Mouse (Mus musculus) CH12.LX (cell line): Measurements from ENCODE around the gene Perm1. TPM values are rescaled to one million over a fixed set of nuclear protein-coding genes. Genes with fewer than 3 reads are reported as not detected.

Experiments
- DNase-seq: peaks from one replicate; pipeline ENCODE4 v3.0.0-alpha.2; 2013; ENCODE audit errors: extremely low read depth
- H3K27ac ChIP-seq: 2 replicates; pipeline ENCODE4 v1.5.1; 2012; ENCODE audit warnings: low read depth, mild to moderate bottlenecking, control low read depth, moderate library complexity; ENCODE audit not compliant: insufficient read depth
- H3K27me3 ChIP-seq: replicated peaks from 2 replicates; pipeline ENCODE3; 2012; ENCODE audit warnings: inconsistent platforms
- H3K36me3 ChIP-seq, 2 experiments: replicated peaks in 1 of 2; 2 replicates each; pipeline versions ENCODE3 to v1.6.1; 2012; ENCODE audit warnings: inconsistent platforms in 1 of 2, low read length in 1 of 2, mild to moderate bottlenecking in 1 of 2, mixed read lengths in 1 of 2, moderate library complexity in 1 of 2; ENCODE audit not compliant: control insufficient read depth in 1 of 2, insufficient read depth in 1 of 2
- H3K4me1 ChIP-seq, 2 experiments: 2 replicates each; pipeline ENCODE4 v1.6.1; 2012; ENCODE audit warnings: inconsistent platforms in 1 of 2, moderate library complexity in 1 of 2; ENCODE audit not compliant: insufficient read depth in 2 of 2, control insufficient read depth in 1 of 2
- H3K4me2 ChIP-seq: 2 replicates; pipeline ENCODE4 v1.6.1; 2012; ENCODE audit warnings: low read depth, mild to moderate bottlenecking, control low read depth; ENCODE audit not compliant: poor library complexity, insufficient read depth, severe bottlenecking
- H3K4me3 ChIP-seq, 3 experiments: fragments of 150-350 bp in 1 of 3; sonication (generic) in 1 of 3; replicated peaks in 1 of 3; 2 replicates each; pipeline versions ENCODE3 to v1.5.1; 2011 to 2012; ENCODE audit warnings: low read depth in 2 of 3, low read length in 2 of 3, mild to moderate bottlenecking in 2 of 3, moderate library complexity in 2 of 3, control low read depth in 1 of 3, improper control_type of control experiment in 1 of 3, inconsistent platforms in 1 of 3, mixed read lengths in 1 of 3; ENCODE audit not compliant: poor library complexity in 1 of 3
- H3K79me2 ChIP-seq: replicated peaks from 2 replicates; pipeline ENCODE4 v1.6.1; 2012; ENCODE audit warnings: mild to moderate bottlenecking, moderate library complexity; ENCODE audit not compliant: control insufficient read depth, poor library complexity, insufficient read depth, severe bottlenecking; ENCODE audit errors: extremely low read depth
- H3K9ac ChIP-seq: 2 replicates; pipeline ENCODE4 v1.6.1; 2012; ENCODE audit warnings: low read depth, mild to moderate bottlenecking, control low read depth, moderate library complexity; ENCODE audit not compliant: insufficient read depth
- H3K9me3 ChIP-seq: replicated peaks from 2 replicates; pipeline ENCODE3; 2012; ENCODE audit warnings: low read length, inconsistent platforms, mixed read lengths
- BHLHE40 ChIP-seq: IDR thresholded peaks from 2 replicates; pipeline ENCODE4 v1.6.1; 2011; ENCODE audit warnings: mild to moderate bottlenecking, low read depth, low read length, improper control_type of control experiment
- CHD1 ChIP-seq: IDR thresholded peaks from 2 replicates; pipeline ENCODE4 v1.6.1; 2012; ENCODE audit warnings: low read depth, low read length, improper control_type of control experiment, inconsistent platforms
- CTCF ChIP-seq, 2 experiments: IDR thresholded peaks in 1 of 2; conservative IDR thresholded peaks in 1 of 2; 2 replicates each; pipeline ENCODE4 v1.5.1; 2011 to 2012; ENCODE audit warnings: low read depth in 2 of 2, low read length in 2 of 2, improper control_type of control experiment in 1 of 2, inconsistent platforms in 1 of 2, mild to moderate bottlenecking in 1 of 2, moderate library complexity in 1 of 2
- ELF1 ChIP-seq: IDR thresholded peaks from 2 replicates; pipeline ENCODE4 v1.6.1; 2014; ENCODE audit warnings: low read depth, mild to moderate bottlenecking, inconsistent platforms, low read length, improper control_type of control experiment
- HCFC1 ChIP-seq: IDR thresholded peaks from 2 replicates; pipeline ENCODE4 v1.6.1; 2012; ENCODE audit warnings: low read depth, mild to moderate bottlenecking, inconsistent platforms, low read length, improper control_type of control experiment
- IRF4 ChIP-seq: IDR thresholded peaks from 2 replicates; pipeline ENCODE4 v1.6.1; 2014; ENCODE audit warnings: low read depth, mild to moderate bottlenecking, inconsistent platforms, low read length, improper control_type of control experiment
- JUND ChIP-seq: conservative IDR thresholded peaks from 2 replicates; pipeline ENCODE4 v1.6.1; 2011; ENCODE audit warnings: low read depth, low read length, improper control_type of control experiment
- MAX ChIP-seq: IDR thresholded peaks from 2 replicates; pipeline ENCODE4 v1.6.1; 2011; ENCODE audit warnings: low read length, improper control_type of control experiment
- MXI1 ChIP-seq: IDR thresholded peaks from 2 replicates; pipeline ENCODE4 v1.6.1; 2011; ENCODE audit warnings: mild to moderate bottlenecking, low read depth, low read length, improper control_type of control experiment
- MYC ChIP-seq: IDR thresholded peaks from 2 replicates; pipeline ENCODE4 v1.6.1; 2011; ENCODE audit warnings: low read depth, mild to moderate bottlenecking, improper control_type of control experiment, low read length
- NELFE ChIP-seq: IDR thresholded peaks from 2 replicates; pipeline ENCODE4 v1.6.1; 2011; ENCODE audit warnings: low read depth, low read length, improper control_type of control experiment
- PAX5 ChIP-seq: IDR thresholded peaks from 2 replicates; pipeline ENCODE4 v1.6.1; 2012; ENCODE audit warnings: low read length, inconsistent platforms, mixed read lengths
- POLR2A ChIP-seq: IDR thresholded peaks from 2 replicates; pipeline ENCODE4 v1.6.1; 2011; ENCODE audit warnings: low read depth, mild to moderate bottlenecking, improper control_type of control experiment, low read length
- RAD21 ChIP-seq: IDR thresholded peaks from 2 replicates; pipeline ENCODE4 v1.6.1; 2011; ENCODE audit warnings: low read depth, mild to moderate bottlenecking, low read length, improper control_type of control experiment, moderate library complexity
- SIN3A ChIP-seq: IDR thresholded peaks from 2 replicates; pipeline ENCODE4 v1.6.1; 2012; ENCODE audit warnings: low read length, improper control_type of control experiment, inconsistent platforms
- SMC3 ChIP-seq: IDR thresholded peaks from 2 replicates; pipeline ENCODE4 v1.6.1; 2011; ENCODE audit warnings: low read depth, low read length, improper control_type of control experiment
- TBP ChIP-seq: conservative IDR thresholded peaks from 2 replicates; pipeline ENCODE4 v1.6.1; 2011; ENCODE audit warnings: low read depth, low read length, improper control_type of control experiment
- TCF12 ChIP-seq: IDR thresholded peaks from 2 replicates; pipeline ENCODE4 v1.6.1; 2014; ENCODE audit warnings: low read depth, mild to moderate bottlenecking, inconsistent platforms, low read length, improper control_type of control experiment
- UBTF ChIP-seq: IDR thresholded peaks from 2 replicates; pipeline ENCODE4 v1.6.1; 2012; ENCODE audit warnings: low read depth, mild to moderate bottlenecking, inconsistent platforms, low read length, improper control_type of control experiment, moderate library complexity
- ZC3H11A ChIP-seq: IDR thresholded peaks from 2 replicates; pipeline ENCODE4 v1.6.1; 2012; ENCODE audit warnings: low read depth, mild to moderate bottlenecking, inconsistent platforms, low read length, improper control_type of control experiment
- ZKSCAN1 ChIP-seq: IDR thresholded peaks from 2 replicates; pipeline ENCODE4 v1.6.1; 2012; ENCODE audit warnings: low read depth, inconsistent platforms, low read length, improper control_type of control experiment, borderline replicate concordance
- ZMIZ1 ChIP-seq: IDR thresholded peaks from 2 replicates; pipeline ENCODE4 v1.6.1; 2012; ENCODE audit warnings: low read depth, mild to moderate bottlenecking, inconsistent platforms, low read length, improper control_type of control experiment
- dilution Hi-C: fragments of 300-500 bp; cut with MboI; formaldehyde crosslinking; loops from 2 replicates; pipeline ENCODE4 v1.14.3; 2020; ENCODE audit warnings: low sequenced_read_pairs; ENCODE audit not compliant: extremely low pct_unique_long_range_greater_than_20kb, extremely low pct_ligation_motif_present
- in situ Hi-C: fragments of 300-500 bp; cut with MboI; formaldehyde crosslinking; loops from 3 replicates; pipeline ENCODE4 v1.14.3; 2019; ENCODE audit warnings: low sequenced_read_pairs, low pct_ligation_motif_present, low pct_unique_long_range_greater_than_20kb, mixed read lengths
- polyA plus RNA-seq: library from polyadenylated mRNA; unstranded; fragments of >175 nt; gene quantifications from 2 replicates; pipeline ENCODE4 v1.2.1, GENCODE M21; 2012; ENCODE audit warnings: low read depth; ENCODE audit not compliant: insufficient read length
- total RNA-seq, 2 experiments: library from RNA; depleted of rRNA; stranded (reverse); fragments of 300-350 nt in 1 of 2; fragments of >200 nt in 1 of 2; gene quantifications; 2 replicates each; pipeline ENCODE4 v1.2.3; 2012 to 2014

The Perm1 gene
- total and polyA plus RNA-seq, 3 experiments, result 0.08 to 0.43 TPM; not detected in 1

- Histone ChIP-seq H3K4me3 (peak within 1 kb of the TSS; percentile 67 to 88 (median 85)), H3K9ac (peak within 1 kb of the TSS; percentile 85), H3K36me3 (peaks cover 58 to 70% of the 10 kb centered on the region in 2 experiments), H3K9me3 (no peaks in the 10 kb centered on the region), H3K79me2 (peaks cover 31% of the 10 kb centered on the region), H3K27me3 (no peaks in the 10 kb centered on the region), H3K4me2 (peak within 1 kb of the TSS; percentile 82), H3K4me1 (peaks cover 8 to 32% of the 10 kb centered on the region in 2 experiments), H3K27ac (no peak within 1 kb of the TSS)
- peak; percentile 57 for TF ChIP-seq MYC
- TF ChIP-seq NELFE, result peak; percentile 38; the same call in 1 of the 2 replicates
- TF ChIP-seq RAD21, result no peak; the same call in 1 of the 2 replicates
- TF ChIP-seq SMC3, result no peak
- TF ChIP-seq ZMIZ1, result 0 out of 2 replicates have a peak, but pooled peaks have one; percentile 34
- peak; percentile 57 for TF ChIP-seq POLR2A
- TF ChIP-seq MXI1, result peak; percentile 56
- no peak for TF ChIP-seq ZKSCAN1
- TF ChIP-seq IRF4, result peak; percentile 42; the same call in 1 of the 2 replicates
- peak; percentile 40; the same call in 1 of the 2 replicates for TF ChIP-seq BHLHE40
- no peak for TF ChIP-seq PAX5
- peak; percentile 83 for TF ChIP-seq MAX
- peak; percentile 55; the same call in 1 of the 2 replicates for TF ChIP-seq HCFC1
- TF ChIP-seq UBTF, result peak; percentile 79
- no peak for TF ChIP-seq ZC3H11A
- no peak for TF ChIP-seq ELF1
- TF ChIP-seq TCF12, result 0 out of 2 replicates have a peak, but pooled peaks have one; percentile 26
- TF ChIP-seq CHD1, result no peak
- TF ChIP-seq JUND, result no peak
- dilution Hi-C loops, result no loop called here
- DNase-seq, result peak; percentile 55
- in situ Hi-C loops, result no loop called here
These were observed 19.1 kb downstream of the Perm1 start, which contains the start of gene Plekhn1 for GRCm38 (mm10) chr4:156234701-156235213. Plekhn1 (minus strand) TSS chr4:156234857.

- H3K36me3 ChIP-seq, result peaks cover 58 to 70% of the 10 kb centered on the region in 2 experiments
- H3K79me2 ChIP-seq, result peaks cover 33% of the 10 kb centered on the region
- in situ Hi-C loops (no loop called here), dilution Hi-C loops (no loop called here)
- TF ChIP-seq HCFC1, result no peak
- no peak for TF ChIP-seq SIN3A
- no peak for TF ChIP-seq IRF4
- TF ChIP-seq TBP, result no peak
- TF ChIP-seq CTCF (conservative IDR thresholded peaks at IDR 0.05 in 1 of 2, IDR thresholded peaks at IDR 0.05 in 1 of 2; ENCODE audit: low read depth in 2 of 2, low read length in 2 of 2), result 0 out of 4 replicates have a peak, but pooled peaks of 1 of the 2 experiments have one; percentile 25
- peaks cover 8 to 32% of the 10 kb centered on the region in 2 experiments for H3K4me1 ChIP-seq
- H3K9ac ChIP-seq, result peak overlapping the region; percentile 85
- H3K4me3 ChIP-seq, result peak overlapping the region; percentile 67 to 88 (median 85)
- no peaks in the 10 kb centered on the region for H3K9me3 ChIP-seq
- DNase-seq, result peak; percentile 51
- no peaks in the 10 kb centered on the region for H3K27me3 ChIP-seq
- H3K4me2 ChIP-seq, result peak overlapping the region; percentile 75
- H3K27ac ChIP-seq, result no peak overlapping the region
These were observed 19.7 kb downstream of the Perm1 start for GRCm38 (mm10) chr4:156235360-156235770.
